Mouse (Mus musculus) macrophage (primary cell): ENCODE data around the gene Csnk2a1. TPM values are rescaled to one million over a fixed set of nuclear protein-coding genes. Genes with fewer than 3 reads are reported as not detected.
A peak's percentile ranks its signal among the peaks of the same experiment; 100 is the strongest.

Experiments used
- H3K27ac ChIP-seq: fragments of 350-480 bp; formaldehyde crosslinking; 2 replicates; pipeline ENCODE4 v1.9.0; 2021
- H3K36me3 ChIP-seq: fragments of 350-480 bp; formaldehyde crosslinking; 2 replicates; pipeline ENCODE4 v1.9.0; 2021; ENCODE audit errors: inconsistent target
- H3K4me3 ChIP-seq: fragments of 350-480 bp; formaldehyde crosslinking; 2 replicates; pipeline ENCODE4 v1.9.0; 2021; ENCODE audit errors: inconsistent target
- H3K79me2 ChIP-seq: fragments of 350-480 bp; formaldehyde crosslinking; 2 replicates; pipeline ENCODE4 v1.9.0; 2021; ENCODE audit errors: inconsistent target
- WGBS: methylation state at CpG from one replicate; pipeline ENCODE4 v1.1.7; 2026; ENCODE audit warnings: inconsistent platforms; ENCODE audit not compliant: missing documents; 5-methylcytosine and 5-hydroxymethylcytosine counted together
- polyA plus RNA-seq: library from polyadenylated mRNA; stranded (reverse); fragments of 250-400 nt; gene quantifications from 3 replicates; pipeline ENCODE4 v1.2.4, GENCODE M21; 2018; ENCODE audit warnings: inconsistent platforms
- total RNA-seq, 78 experiments: library from RNA; depleted of rRNA; stranded (reverse); fragments of 250-400 nt; gene quantifications; 1 replicate in 9 of 78; 2 replicates in 24 of 78; 3 replicates in 43 of 78; 4 replicates in 2 of 78; pipeline ENCODE4 v1.2.4; 2018; ENCODE audit warnings: inconsistent platforms in 56 of 78

Csnk2a1 gene
- total RNA-seq (2018; cell fraction: chromatin; rRNA removed), result 100 to 1,000 TPM in 18 of 26 experiments, 10 to 100 TPM in 8; 54.8 to 170 (median 117) TPM
- total RNA-seq (2018; cell fraction: cytosol; rRNA removed), result 10 to 100 TPM; 50.3 to 74.7 (median 65.9) TPM
- 100 to 1,000 TPM in 10 of 26 experiments, 10 to 100 TPM in 16; 47.1 to 171 (median 93.9) TPM for total RNA-seq (2018; cell fraction: nucleus; rRNA removed)
- 49.1 to 60.8 TPM (median 53.2 TPM) in 3 replicates for polyA plus RNA-seq

GRCm38 (mm10) chr2:152226248-152227050 is at the start of gene Csnk2a1:
Gene Csnk2a1, plus strand, starts transcription at chr2:152226839.
- Histone ChIP-seq H3K27ac (peak within 1 kb of the TSS; percentile 57), H3K79me2 (peaks cover 44% of the 10 kb centered on the region), H3K36me3 (no peaks in the 10 kb centered on the region), H3K4me3 (peak within 1 kb of the TSS; percentile 63)
- 2% methylated on average over 47 of the region's 58 CpGs for WGBS

GRCm38 (mm10) chr2:152177162-152177805 is 49.4 kb upstream of the Csnk2a1 start:
- no peaks in the 10 kb centered on the region for H3K79me2 ChIP-seq
- H3K36me3 ChIP-seq, result no peaks in the 10 kb centered on the region
- no peak overlapping the region for H3K4me3 ChIP-seq
- WGBS, result 38% methylated on average over 24 of the region's 24 CpGs
- H3K27ac ChIP-seq, result no peak overlapping the region

- Histone ChIP-seq H3K4me3 (no peak overlapping the region), H3K36me3 (no peaks in the 10 kb centered on the region), H3K79me2 (no peaks in the 10 kb centered on the region), H3K27ac (no peak overlapping the region)
- WGBS, result 93% methylated on average over 6 of the region's 6 CpGs
These were observed 48.9 kb upstream of the Csnk2a1 start for GRCm38 (mm10) chr2:152177806-152178170.

GRCm38 (mm10) chr2:152178345-152178744 is 48.3 kb upstream of the Csnk2a1 start:
- WGBS, result 84% methylated on average over 3 of the region's 3 CpGs

GRCm38 (mm10) chr2:152179301-152179700 is 47.3 kb upstream of the Csnk2a1 start:
- H3K4me3 ChIP-seq, result no peak overlapping the region
- H3K36me3 ChIP-seq, result no peaks in the 10 kb centered on the region
- no peak overlapping the region for H3K27ac ChIP-seq
- WGBS, result 96% methylated on average over 2 of the region's 2 CpGs
- no peaks in the 10 kb centered on the region for H3K79me2 ChIP-seq

More at GRCm38 (mm10) chr2:152178345-152178744, 48.3 kb upstream of the Csnk2a1 start:
- no peaks in the 10 kb centered on the region for H3K36me3 ChIP-seq
- H3K79me2 ChIP-seq, result no peaks in the 10 kb centered on the region
- H3K4me3 ChIP-seq, result no peak overlapping the region
- H3K27ac ChIP-seq, result no peak overlapping the region

- H3K79me2 ChIP-seq, result no peaks in the 10 kb centered on the region
- no peak overlapping the region for H3K27ac ChIP-seq
- 69% methylated on average over 5 of the region's 6 CpGs for WGBS
- H3K36me3 ChIP-seq, result no peaks in the 10 kb centered on the region
- H3K4me3 ChIP-seq, result no peak overlapping the region
These were observed 46.3 kb upstream of the Csnk2a1 start for GRCm38 (mm10) chr2:152180323-152180722.

- WGBS, result 49% methylated on average over 5 of the region's 5 CpGs
- no peaks in the 10 kb centered on the region for H3K79me2 ChIP-seq
- no peak overlapping the region for H3K27ac ChIP-seq
- H3K4me3 ChIP-seq, result no peak overlapping the region
- no peaks in the 10 kb centered on the region for H3K36me3 ChIP-seq
These were observed 39.5 kb upstream of the Csnk2a1 start for GRCm38 (mm10) chr2:152187132-152187531.

- Histone ChIP-seq H3K36me3 (no peaks in the 10 kb centered on the region), H3K79me2 (no peaks in the 10 kb centered on the region), H3K4me3 (no peak overlapping the region), H3K27ac (no peak overlapping the region)
- 83% methylated on average over 7 of the region's 7 CpGs for whole genome bisulfite sequencing
These were observed 37.4 kb upstream of the Csnk2a1 start for GRCm38 (mm10) chr2:152189213-152189612.

GRCm38 (mm10) chr2:152189640-152190039 is 37.0 kb upstream of the Csnk2a1 start:
- Histone ChIP-seq H3K36me3 (no peaks in the 10 kb centered on the region), H3K79me2 (no peaks in the 10 kb centered on the region), H3K4me3 (no peak overlapping the region), H3K27ac (no peak overlapping the region)
- 73% methylated on average over 9 of the region's 9 CpGs for WGBS

- no peak overlapping the region for H3K4me3 ChIP-seq
- no peaks in the 10 kb centered on the region for H3K79me2 ChIP-seq
- WGBS, result 73% methylated on average over 7 of the region's 7 CpGs
- H3K36me3 ChIP-seq, result no peaks in the 10 kb centered on the region
- no peak overlapping the region for H3K27ac ChIP-seq
These were observed 36.5 kb upstream of the Csnk2a1 start for GRCm38 (mm10) chr2:152190161-152190560.

GRCm38 (mm10) chr2:152192591-152193345 is 33.9 kb upstream of the Csnk2a1 start:
- H3K4me3 ChIP-seq, result no peak overlapping the region
- 79% methylated on average over 11 of the region's 13 CpGs for WGBS
- no peaks in the 10 kb centered on the region for H3K36me3 ChIP-seq
- no peaks in the 10 kb centered on the region for H3K79me2 ChIP-seq
- H3K27ac ChIP-seq, result no peak overlapping the region

- Histone ChIP-seq H3K27ac (no peak overlapping the region), H3K4me3 (no peak overlapping the region), H3K36me3 (no peaks in the 10 kb centered on the region), H3K79me2 (no peaks in the 10 kb centered on the region)
- WGBS, result 59% methylated on average over 7 of the region's 7 CpGs
These were observed 33.3 kb upstream of the Csnk2a1 start for GRCm38 (mm10) chr2:152193346-152193710.

- 100% methylated on average over 2 of the region's 2 CpGs for WGBS
- Histone ChIP-seq H3K79me2 (no peaks in the 10 kb centered on the region), H3K36me3 (no peaks in the 10 kb centered on the region), H3K4me3 (no peak overlapping the region), H3K27ac (no peak overlapping the region)
These were observed 32.1 kb upstream of the Csnk2a1 start for GRCm38 (mm10) chr2:152194586-152194985.

GRCm38 (mm10) chr2:152196896-152197295 is 29.7 kb upstream of the Csnk2a1 start:
- Histone ChIP-seq H3K4me3 (no peak overlapping the region), H3K79me2 (no peaks in the 10 kb centered on the region), H3K36me3 (no peaks in the 10 kb centered on the region), H3K27ac (no peak overlapping the region)
- 46% methylated on average over 3 of the region's 3 CpGs for WGBS
